Mouse (Mus musculus) liver, embryonic 14.5 days (tissue): ENCODE measurements around the gene Espn.

Experiments
- CTCF ChIP-seq: IDR thresholded peaks from 2 replicates; pipeline ENCODE4 v1.5.1; 2016; ENCODE audit warnings: antibody characterized with exemption, low read depth, control low read depth
- EP300 ChIP-seq: IDR thresholded peaks from 2 replicates; pipeline ENCODE4 v1.6.1; 2016; ENCODE audit warnings: antibody characterized with exemption, low read depth

GRCm38 (mm10) chr4:152170286-152170685 lies 18.1 kb upstream of the Espn start:
- TF ChIP-seq CTCF (no peak), EP300 (no peak)
